12 mouse cellular contexts compared by ENCODE assay signal in genomic region chr10:77690356-77690807, GRCm38 (mm10). TPM values are rescaled to one million over a fixed set of nuclear protein-coding genes. Genes with fewer than 3 reads are reported as not detected.
"Had no signal": no experiment of that assay in that cellular context is flagged by ENCODE, and none has a peak within 500 bp of the region (broad histone marks: within the 10 kb centered on the region; RNA-seq: fewer than 3 reads in every experiment).

Gene Gm19402 (minus strand): TSS chr10:77690757.

RNA-seq across cellular contexts. Expression of gene Gm19402, which starts in this region (rescaled TPM):
- polyA plus RNA-seq: liver, embryonic 16.5 days; lung, embryonic 14.5 days; lung, embryonic 16.5 days; midbrain, embryonic 10.5 days; midbrain, embryonic 13.5 days; midbrain, embryonic 15.5 days; neural tube, embryonic 12.5 days; neural tube, embryonic 14.5 days; small intestine, adult 2 months; stomach, embryonic 14.5 days; stomach, embryonic 16.5 days; thymus, postnatal 0 days had no signal
